Mouse (Mus musculus) lung, embryonic 14.5 days (tissue): ENCODE measurements around the gene Agmat. TPM values are rescaled to one million over a fixed set of nuclear protein-coding genes. Genes with fewer than 3 reads are reported as not detected.
A peak's percentile ranks its signal among the peaks of the same experiment; 100 is the strongest.

Experiments
- ATAC-seq: fragments of 200-750 bp; cut with Nextera tagmentation; 2 replicates; pipeline ENCODE4 v1.8.0; 2017; ENCODE audit warnings: mild to moderate bottlenecking, moderate TSS enrichment, moderate library complexity; ENCODE audit not compliant: insufficient read depth
- DNase-seq: peaks from one replicate; pipeline ENCODE4 v3.0.0-alpha.2; 2015
- H3K27ac ChIP-seq: fragments of 300-500 bp; sonication (generic); 2 replicates; pipeline ENCODE4 v1.5.1; 2014; ENCODE audit warnings: low read depth, mild to moderate bottlenecking, moderate library complexity
- H3K27me3 ChIP-seq: fragments of 300-500 bp; sonication (generic); 2 replicates; pipeline ENCODE4 v1.6.1; 2014; ENCODE audit warnings: low read length, control low read depth; ENCODE audit not compliant: insufficient read depth
- H3K36me3 ChIP-seq: fragments of 300-500 bp; sonication (generic); 2 replicates; pipeline ENCODE4 v1.6.1; 2014; ENCODE audit warnings: control low read depth; ENCODE audit not compliant: insufficient read depth
- H3K4me1 ChIP-seq: fragments of 300-500 bp; sonication (generic); 2 replicates; pipeline ENCODE4 v1.6.1; 2014; ENCODE audit warnings: antibody characterized with exemption, control low read depth; ENCODE audit not compliant: insufficient read depth
- H3K4me2 ChIP-seq: fragments of 300-500 bp; sonication (generic); 2 replicates; pipeline ENCODE4 v1.6.1; 2014; ENCODE audit warnings: mild to moderate bottlenecking
- H3K4me3 ChIP-seq: fragments of 300-500 bp; sonication (generic); 2 replicates; pipeline ENCODE4 v1.5.1; 2014; ENCODE audit warnings: low read depth, low read length
- H3K9ac ChIP-seq: fragments of 300-500 bp; sonication (generic); 2 replicates; pipeline ENCODE4 v1.6.1; 2014
- H3K9me3 ChIP-seq: fragments of 300-500 bp; sonication (generic); 2 replicates; pipeline ENCODE4 v1.6.1; 2016; ENCODE audit warnings: low read depth, low read length, control low read depth
- CTCF ChIP-seq: IDR thresholded peaks from 2 replicates; pipeline ENCODE4 v1.5.1; 2016; ENCODE audit warnings: antibody characterized with exemption, low read depth
- WGBS: fragments of 180-500 bp; shearing (Covaris S2); extraction: QIAGEN DNeasy Blood & Tissue Kit; methylation state at CpG from one replicate; pipeline ENCODE4 v1.1.7; 2014; 5-methylcytosine and 5-hydroxymethylcytosine counted together
- polyA plus RNA-seq: library from polyadenylated mRNA; unstranded; fragments of >200 nt; fragmentation: Nextera tagmentation; extraction: Ambion mirVana; gene quantifications from 2 replicates; pipeline ENCODE4 v1.2.1, GENCODE M21; 2014

The Agmat gene
- polyA plus RNA-seq, 1 experiment from 2014 or later, result not detected

DNA sequence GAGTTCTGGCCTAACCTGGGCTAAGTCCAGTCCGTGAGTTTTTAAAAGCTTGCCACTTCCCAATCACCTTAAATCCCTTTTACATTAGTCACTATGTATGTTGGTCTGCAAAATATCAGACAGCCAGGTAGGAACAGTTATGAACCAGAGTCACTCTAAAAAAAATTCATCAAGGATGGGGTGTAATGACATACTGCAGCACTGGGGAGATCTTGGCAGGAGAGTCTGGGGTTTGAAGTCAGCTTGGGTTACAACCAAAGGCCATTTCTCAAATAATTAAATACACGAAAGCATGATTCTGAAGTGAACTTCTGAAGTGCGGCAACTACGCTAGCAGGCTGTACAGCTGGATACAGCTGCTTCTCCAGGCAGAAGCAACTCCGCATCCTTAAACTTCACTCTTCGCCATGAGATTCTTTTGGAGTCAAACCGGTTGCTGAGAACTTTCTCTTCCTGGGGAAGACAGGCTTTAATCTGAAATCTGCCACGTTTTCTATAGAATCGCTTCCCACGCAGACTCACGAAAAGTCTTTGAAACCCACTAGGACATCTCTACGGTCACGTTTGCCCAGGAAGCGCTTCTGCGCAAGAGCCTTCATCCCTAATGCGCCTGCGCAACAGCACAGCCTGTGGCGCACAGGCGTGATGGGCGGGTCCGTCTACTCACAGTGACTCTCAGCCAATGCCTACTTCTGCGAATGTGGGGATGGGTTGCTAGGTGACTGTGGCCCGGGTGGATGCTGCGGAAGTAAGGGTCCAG is 11.8 kb upstream of the Agmat start:
- DNase-seq (peak; percentile 97), ATAC-seq (peak; percentile 99)
- Histone ChIP-seq H3K9me3 (no peaks in the 10 kb centered on the region), H3K36me3 (no peaks in the 10 kb centered on the region), H3K4me3 (peak overlapping the region; percentile 36), H3K9ac (peak overlapping the region; percentile 41), H3K4me2 (peak overlapping the region; percentile 66), H3K27ac (peak overlapping the region; percentile 79), H3K4me1 (no peaks in the 10 kb centered on the region), H3K27me3 (no peaks in the 10 kb centered on the region)
- TF ChIP-seq CTCF, result no peak
- WGBS, result 5% methylated on average over 24 of the region's 24 CpGs

DNA sequence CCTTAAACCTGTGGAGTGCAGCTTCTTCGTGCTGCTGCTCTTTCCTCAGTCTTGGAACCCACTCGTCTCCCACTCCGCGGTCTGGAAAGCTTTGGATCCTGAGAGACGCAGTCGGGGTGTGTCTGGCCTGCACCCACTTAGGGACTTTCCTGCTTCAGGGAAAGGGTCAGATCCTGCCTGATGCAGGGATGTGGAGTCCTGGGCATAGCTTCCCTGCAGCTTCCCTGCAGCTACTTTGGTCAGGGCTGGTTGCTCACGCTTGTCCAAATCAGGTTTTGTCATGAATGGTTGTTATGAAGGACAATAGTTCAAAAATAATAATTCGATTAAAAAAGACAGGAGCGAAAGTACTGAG is 11.3 kb upstream of the Agmat start:
- Histone ChIP-seq H3K27ac (no peak overlapping the region), H3K4me3 (peak overlapping the region; percentile 36), H3K36me3 (no peaks in the 10 kb centered on the region), H3K4me2 (peak overlapping the region; percentile 66), H3K4me1 (no peaks in the 10 kb centered on the region), H3K9me3 (no peaks in the 10 kb centered on the region), H3K9ac (no peak overlapping the region), H3K27me3 (no peaks in the 10 kb centered on the region)
- ATAC-seq, result no peak; the same call in 1 of the 2 replicates
- no peak for TF ChIP-seq CTCF
- no peak for DNase-seq
- 24% methylated on average over 9 of the region's 9 CpGs for WGBS

DNA sequence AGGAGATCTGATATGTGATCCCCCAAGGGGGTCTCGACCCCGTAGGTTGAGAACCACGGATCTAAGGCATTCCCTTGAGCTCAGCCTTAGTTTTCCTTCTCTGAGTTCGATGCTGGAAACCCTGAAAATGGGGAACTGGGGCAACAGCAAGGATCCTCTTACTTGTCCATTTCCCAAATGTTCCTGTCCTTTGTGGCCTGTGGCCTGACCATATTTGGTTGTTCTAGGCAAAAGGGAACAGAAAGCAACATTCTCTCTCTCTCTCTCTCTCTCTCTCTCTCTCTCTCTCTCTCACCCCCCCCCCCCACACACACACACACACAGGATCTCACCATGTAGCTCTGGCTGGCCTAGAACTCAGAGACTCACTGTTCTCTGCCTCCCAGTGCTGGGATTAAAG is 9.6 kb upstream of the Agmat start:
- no peaks in the 10 kb centered on the region for H3K4me1 ChIP-seq
- DNase-seq (no peak), ATAC-seq (no peak)
- no peaks in the 10 kb centered on the region for H3K27me3 ChIP-seq
- H3K9ac ChIP-seq, result no peak overlapping the region
- TF ChIP-seq CTCF, result no peak
- WGBS, result 68% methylated on average over 4 of the region's 4 CpGs
- no peak overlapping the region for H3K4me3 ChIP-seq
- H3K9me3 ChIP-seq, result no peaks in the 10 kb centered on the region
- H3K36me3 ChIP-seq, result no peaks in the 10 kb centered on the region
- H3K27ac ChIP-seq, result no peak overlapping the region
- H3K4me2 ChIP-seq, result no peak overlapping the region

DNA sequence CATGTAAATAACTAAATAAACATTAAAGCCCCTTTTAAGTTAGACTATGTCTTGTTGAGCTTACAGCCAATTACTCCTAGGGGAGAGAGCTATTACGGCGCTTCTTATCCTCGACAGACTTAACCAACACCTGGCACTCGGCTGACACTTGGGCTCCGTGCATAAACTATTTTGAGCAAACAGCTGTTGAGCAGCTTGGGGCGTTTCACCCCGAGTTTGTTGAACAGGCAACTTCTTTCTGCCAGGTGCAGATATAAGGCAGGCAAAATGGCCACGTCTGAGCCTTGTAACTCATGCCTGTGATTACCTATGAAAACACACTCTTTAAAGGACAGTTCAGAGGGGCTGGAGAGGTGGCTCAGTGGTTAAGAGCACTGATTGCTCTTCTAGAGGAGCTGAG is 8.5 kb upstream of the Agmat start:
- Histone ChIP-seq H3K27me3 (no peaks in the 10 kb centered on the region), H3K9ac (no peak overlapping the region), H3K4me3 (no peak overlapping the region), H3K4me1 (no peaks in the 10 kb centered on the region), H3K27ac (no peak overlapping the region), H3K9me3 (no peaks in the 10 kb centered on the region), H3K36me3 (no peaks in the 10 kb centered on the region), H3K4me2 (no peak overlapping the region)
- DNase-seq (no peak), ATAC-seq (no peak)
- TF ChIP-seq CTCF, result no peak
- WGBS, result 55% methylated on average over 8 of the region's 8 CpGs

DNA sequence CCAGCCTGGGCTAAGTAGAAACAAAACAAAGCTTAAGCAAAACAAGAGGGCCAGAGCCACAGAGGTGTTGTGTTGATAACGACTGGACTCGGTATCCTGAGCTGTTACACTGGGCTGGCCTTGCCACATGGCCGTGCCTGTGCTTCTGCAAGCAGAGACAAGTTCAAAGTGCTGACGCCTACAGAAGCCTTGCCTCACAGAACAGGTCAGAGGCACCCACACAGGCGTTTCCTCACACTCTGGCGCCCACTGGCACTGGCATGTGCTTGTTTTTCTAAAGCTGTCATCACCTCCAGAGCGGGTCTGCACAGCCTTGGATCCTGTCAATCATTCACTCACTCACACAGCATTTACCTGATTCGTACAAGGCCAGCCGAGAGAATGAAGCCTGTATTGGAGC is 4.6 kb upstream of the Agmat start:
- WGBS, result 23% methylated on average over 9 of the region's 9 CpGs
- Histone ChIP-seq H3K4me2 (no peak overlapping the region), H3K27me3 (peaks cover 2% of the 10 kb centered on the region; the same call in 1 of the 2 replicates), H3K36me3 (no peaks in the 10 kb centered on the region), H3K9ac (no peak overlapping the region), H3K4me3 (no peak overlapping the region), H3K4me1 (no peaks in the 10 kb centered on the region), H3K9me3 (no peaks in the 10 kb centered on the region), H3K27ac (no peak overlapping the region)
- no peak for TF ChIP-seq CTCF
- ATAC-seq (0 out of 2 replicates have a peak, but pooled peaks have one; percentile 49), DNase-seq (peak; percentile 18)

DNA sequence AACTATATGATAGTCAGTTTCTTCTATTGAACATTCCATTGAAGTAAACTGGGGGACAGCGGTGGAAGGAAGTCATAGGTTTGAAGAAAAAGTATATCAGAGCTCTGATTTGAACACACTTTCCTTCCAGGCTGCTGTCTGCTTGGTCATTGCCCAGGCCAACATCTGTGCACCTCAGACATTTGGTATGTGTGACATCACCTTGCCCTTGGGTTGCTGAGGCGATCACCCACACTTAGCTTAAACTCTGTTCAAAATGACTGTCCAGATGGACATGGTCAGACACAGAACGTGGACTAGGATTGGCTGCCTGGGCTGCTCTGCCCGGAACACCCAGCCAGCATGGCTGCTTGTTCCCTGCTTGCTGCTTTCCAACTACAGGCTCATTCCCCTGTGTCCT is 4.1 kb upstream of the Agmat start:
- TF ChIP-seq CTCF, result no peak
- H3K36me3 ChIP-seq, result no peaks in the 10 kb centered on the region
- H3K27ac ChIP-seq, result no peak overlapping the region
- no peaks in the 10 kb centered on the region for H3K4me1 ChIP-seq
- WGBS, result 73% methylated on average over 4 of the region's 4 CpGs
- H3K9me3 ChIP-seq, result no peaks in the 10 kb centered on the region
- H3K4me3 ChIP-seq, result no peak overlapping the region
- H3K4me2 ChIP-seq, result no peak overlapping the region
- no peak overlapping the region for H3K9ac ChIP-seq
- DNase-seq (no peak), ATAC-seq (no peak)
- peaks cover 6% of the 10 kb centered on the region; the same call in 1 of the 2 replicates for H3K27me3 ChIP-seq

DNA sequence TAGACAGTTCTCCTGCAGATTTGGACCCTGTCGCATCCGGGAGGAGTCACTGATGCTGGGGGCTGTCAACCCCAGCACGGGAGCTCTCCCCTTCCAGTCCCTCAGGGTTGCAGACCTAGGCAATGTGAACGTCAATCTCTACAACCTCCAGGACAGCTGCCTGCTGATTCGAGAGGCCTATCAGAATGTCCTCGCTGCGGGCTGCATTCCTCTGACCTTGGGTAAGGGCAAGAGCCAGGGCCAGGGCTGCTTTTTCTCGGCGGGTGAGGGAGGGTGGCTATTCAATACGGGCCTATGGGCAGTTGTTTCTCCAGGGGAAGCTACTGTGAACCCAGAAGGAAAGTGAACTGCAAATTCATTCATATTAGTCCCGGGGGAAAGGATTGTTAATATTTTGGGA is 3.1 kb downstream of the Agmat start:
- 28% methylated on average over 11 of the region's 11 CpGs for WGBS
- H3K36me3 ChIP-seq, result no peaks in the 10 kb centered on the region
- ATAC-seq (no peak), DNase-seq (no peak)
- H3K27ac ChIP-seq, result no peak overlapping the region
- peaks cover 6% of the 10 kb centered on the region; the same call in 1 of the 2 replicates for H3K27me3 ChIP-seq
- no peak overlapping the region for H3K9ac ChIP-seq
- no peak overlapping the region for H3K4me2 ChIP-seq
- H3K4me1 ChIP-seq, result no peaks in the 10 kb centered on the region
- no peak overlapping the region for H3K4me3 ChIP-seq
- TF ChIP-seq CTCF, result no peak
- H3K9me3 ChIP-seq, result no peaks in the 10 kb centered on the region
